Mouse (Mus musculus): ENCODE measurements at regions not wholly inside any gene's neighbourhood (a gene's known extent, or its start where the extent isn't known, plus 50 kb on each side); places are given as distances from the start of the nearest gene placed in this dataset.

DNA sequence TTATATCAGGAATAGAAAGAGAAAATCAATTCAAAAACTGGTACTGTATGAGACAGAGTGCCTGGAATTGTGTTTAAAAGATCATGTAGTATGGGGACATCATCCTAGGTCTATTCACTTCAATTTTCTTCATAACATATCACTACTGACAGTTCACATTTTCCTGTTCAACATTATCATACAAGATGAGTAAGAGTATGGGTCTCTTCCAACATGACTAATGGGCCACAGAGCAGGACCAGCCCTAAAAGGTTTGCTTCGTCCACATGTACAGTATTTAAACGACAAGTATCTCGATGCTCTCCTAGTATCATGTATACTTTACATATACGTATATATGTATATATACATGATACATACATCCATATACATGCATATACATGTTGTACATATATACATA lies 164.8 kb upstream of the Atp1b1 start:
- no peak for TF ChIP-seq POLR2A (IDR thresholded peaks at IDR 0.05; ENCODE audit: borderline replicate concordance, low read depth, low read length)
- TF ChIP-seq CTCF (IDR thresholded peaks at IDR 0.05; ENCODE audit: low read depth, low read length): no peak
